Mouse (Mus musculus) gastrocnemius, adult 18-20 months (tissue): ENCODE data around the gene Dand5. TPM values are rescaled to one million over a fixed set of nuclear protein-coding genes. Genes with fewer than 3 reads are reported as not detected.

ENCODE experiments used
- DNase-seq: peaks from one replicate; pipeline ENCODE4 v3.0.0; 2021; ENCODE audit warnings: low spot score
- total RNA-seq, 2 experiments: library from RNA; stranded (reverse); gene quantifications; 2 replicates each; pipeline ENCODE4 v1.2.3; 2021

Dand5 gene
- total RNA-seq, 2 experiments from 2014 or later = 12.8 to 12.9 TPM

- DNase-seq = peak; percentile 69
Observed at GRCm38 (mm10) chr8:84799999-84800831, 22.4 kb downstream of the Dand5 start, which contains the start of gene Nfix. Gene Nfix (minus strand): TSS chr8:84800344.

- peak; percentile 59 for DNase-seq
Observed at GRCm38 (mm10) chr8:84799136-84799931, 23.3 kb downstream of the Dand5 start.

GRCm38 (mm10) chr8:84798446-84799135, 24.0 kb downstream of the Dand5 start:
- no peak for DNase-seq

GRCm38 (mm10) chr8:84797971-84798370, 24.7 kb downstream of the Dand5 start:
- DNase-seq = no peak

- no peak for DNase-seq
Observed at GRCm38 (mm10) chr8:84797256-84797797, 25.3 kb downstream of the Dand5 start.

- peak; percentile 21 for DNase-seq
Observed at GRCm38 (mm10) chr8:84794486-84794885, 28.1 kb downstream of the Dand5 start.

- peak; percentile 80 for DNase-seq
Observed at GRCm38 (mm10) chr8:84793791-84794485, 28.7 kb downstream of the Dand5 start.

- no peak for DNase-seq
Observed at GRCm38 (mm10) chr8:84793134-84793533, 29.5 kb downstream of the Dand5 start.

GRCm38 (mm10) chr8:84792429-84792947, 30.1 kb downstream of the Dand5 start:
- DNase-seq = no peak

GRCm38 (mm10) chr8:84790537-84790936, 32.1 kb downstream of the Dand5 start:
- no peak for DNase-seq

GRCm38 (mm10) chr8:84789855-84790486, 32.7 kb downstream of the Dand5 start:
- DNase-seq = peak; percentile 79

GRCm38 (mm10) chr8:84789345-84789744, 33.3 kb downstream of the Dand5 start:
- no peak for DNase-seq

- peak; percentile 83 for DNase-seq
Observed at GRCm38 (mm10) chr8:84788896-84789295, 33.7 kb downstream of the Dand5 start.

GRCm38 (mm10) chr8:84787523-84788302, 34.9 kb downstream of the Dand5 start:
- DNase-seq = no peak

- no peak for DNase-seq
Observed at GRCm38 (mm10) chr8:84786801-84787467, 35.7 kb downstream of the Dand5 start.

- no peak for DNase-seq
Observed at GRCm38 (mm10) chr8:84785756-84786677, 36.6 kb downstream of the Dand5 start.

- no peak for DNase-seq
Observed at GRCm38 (mm10) chr8:84785506-84785755, 37.2 kb downstream of the Dand5 start.
